Comparison of ENCODE assay signal across 13 mouse cellular contexts in genomic region chr13:106562161-106562560, GRCm38 (mm10).
DNase-seq lines count a peak whose midpoint lies in the region; ATAC-seq and TF ChIP-seq lines count a peak whose summit lies in the region.
"Had no signal": no experiment of that assay in that cellular context is flagged by ENCODE, and none has a peak within 500 bp of the region (broad histone marks: within the 10 kb centered on the region; RNA-seq: fewer than 3 reads in every experiment).

No protein-coding gene starts in this region.

- no peak for ATAC-seq in heart, embryonic 12.5 days (ENCODE audit: insufficient number of reproducible peaks, low FRiP score)
- ATAC-seq in forebrain, postnatal 0 days, result peak; percentile 91

- H3K4me1 ChIP-seq in heart, embryonic 12.5 days (replicated peaks), result no peaks in the 10 kb centered on the region
- H3K4me1 ChIP-seq in forebrain, postnatal 0 days (ENCODE audit: insufficient read depth), result no peaks in the 10 kb centered on the region
- no peaks in the 10 kb centered on the region for H3K4me1 ChIP-seq in heart, embryonic 10.5 days
- H3K4me1 ChIP-seq: liver, embryonic 15.5 days had no signal

- no peaks in the 10 kb centered on the region for H3K27me3 ChIP-seq in heart, embryonic 12.5 days (replicated peaks)
- H3K27me3 ChIP-seq in forebrain, postnatal 0 days (ENCODE audit: insufficient read depth, low read length), result no peaks in the 10 kb centered on the region
- H3K27me3 ChIP-seq in heart, embryonic 10.5 days (ENCODE audit: insufficient read depth, poor library complexity, severe bottlenecking), result no peaks in the 10 kb centered on the region
- H3K27me3 ChIP-seq: liver, embryonic 15.5 days had no signal

- peak; percentile 2 for DNase-seq in heart, adult 18-20 months
- DNase-seq in right cerebral cortex, postnatal 10 days (ENCODE audit: low spot score in 2 of 2), result peak; percentile 21 to 29
- DNase-seq in right cerebral cortex, postnatal 4 days, result no peak
- DNase-seq in forebrain, postnatal 0 days, result peak; percentile 64
- no peak for DNase-seq in adrenal gland, postnatal 25 days
- no peak for DNase-seq in urinary bladder, adult 2 months (ENCODE audit: low spot score)
- DNase-seq in heart, embryonic 10.5 days (ENCODE audit: low spot score), result no peak
- DNase-seq: adrenal gland, postnatal 14 days; kidney, adult 8-10 months; thymus, postnatal 4 days had no signal

- no peak overlapping the region for H3K9ac ChIP-seq in heart, embryonic 12.5 days
- H3K9ac ChIP-seq in forebrain, postnatal 0 days, result no peak overlapping the region
- H3K9ac ChIP-seq: liver, embryonic 15.5 days had no signal

- H3K9me3 ChIP-seq in heart, embryonic 12.5 days (replicated peaks), result no peaks in the 10 kb centered on the region
- no peaks in the 10 kb centered on the region for H3K9me3 ChIP-seq in forebrain, postnatal 0 days (ENCODE audit: low read length)
- H3K9me3 ChIP-seq in heart, embryonic 10.5 days, result no peaks in the 10 kb centered on the region
- H3K9me3 ChIP-seq: liver, embryonic 15.5 days had no signal

- no peak overlapping the region for H3K4me2 ChIP-seq in heart, embryonic 12.5 days
- H3K4me2 ChIP-seq in forebrain, postnatal 0 days (ENCODE audit: low read depth), result no peak overlapping the region
- H3K4me2 ChIP-seq: liver, embryonic 15.5 days had no signal

- H3K36me3 ChIP-seq in heart, embryonic 12.5 days, result no peaks in the 10 kb centered on the region
- no peaks in the 10 kb centered on the region for H3K36me3 ChIP-seq in forebrain, postnatal 0 days (ENCODE audit: insufficient read depth)
- H3K36me3 ChIP-seq in heart, embryonic 10.5 days, result no peaks in the 10 kb centered on the region
- H3K36me3 ChIP-seq: liver, embryonic 15.5 days had no signal

- 69% methylated on average over 4 of the region's 4 CpGs for WGBS in heart, embryonic 12.5 days
- WGBS in forebrain, postnatal 0 days, result 38% methylated on average over 4 of the region's 4 CpGs
- 72% methylated on average over 4 of the region's 4 CpGs for WGBS in heart, embryonic 10.5 days

- no peak for TF ChIP-seq CTCF in forebrain, postnatal 0 days (IDR thresholded peaks at IDR 0.05; ENCODE audit: low read depth)

- H3K4me3 ChIP-seq in heart, embryonic 12.5 days, result no peak overlapping the region
- no peak overlapping the region for H3K4me3 ChIP-seq in forebrain, postnatal 0 days (ENCODE audit: low read depth, low read length)
- no peak overlapping the region for H3K4me3 ChIP-seq in heart, embryonic 10.5 days
- H3K4me3 ChIP-seq: left cerebral cortex, adult 2 months; liver, embryonic 15.5 days had no signal

- H3K27ac ChIP-seq in heart, embryonic 12.5 days (ENCODE audit: poor library complexity, severe bottlenecking), result no peak overlapping the region
- no peak overlapping the region for H3K27ac ChIP-seq in forebrain, postnatal 0 days (ENCODE audit: low read depth, low read length)
- H3K27ac ChIP-seq in heart, embryonic 10.5 days, result no peak overlapping the region
- H3K27ac ChIP-seq: left cerebral cortex, adult 2 months; liver, embryonic 15.5 days had no signal

Comparison
In these comparisons a context has a peak if more than half of its experiments do, and no peak if none do; other contexts are left out.
1. DNase-seq: peak in heart, adult 18-20 months (2 of 2), right cerebral cortex, postnatal 10 days (2 of 2) and forebrain, postnatal 0 days (single experiment); none in right cerebral cortex, postnatal 4 days (single experiment), adrenal gland, postnatal 25 days (single experiment), urinary bladder, adult 2 months (single experiment) and heart, embryonic 10.5 days (single experiment).